Mouse (Mus musculus) liver, embryonic 11.5 days (tissue): ENCODE measurements around the gene Card6. TPM values are rescaled to one million over a fixed set of nuclear protein-coding genes. Genes with fewer than 3 reads are reported as not detected.
A peak's percentile ranks its signal among the peaks of the same experiment; 100 is the strongest.

Experiments used
- ATAC-seq: fragments of 200-750 bp; cut with Nextera tagmentation; replicated peaks from 2 replicates; pipeline ENCODE4 v1.8.0; 2017; ENCODE audit warnings: moderate number of reproducible peaks, mild to moderate bottlenecking, moderate TSS enrichment, moderate library complexity; ENCODE audit not compliant: low FRiP score
- DNase-seq: peaks from one replicate; pipeline ENCODE4 v3.0.0-alpha.2; 2017; ENCODE audit warnings: low spot score
- H3K27ac ChIP-seq: fragments of 300-500 bp; sonication (generic); 2 replicates; pipeline ENCODE4 v1.5.1; 2014; ENCODE audit warnings: mild to moderate bottlenecking, low read depth, low read length, control low read depth
- H3K27me3 ChIP-seq: fragments of 300-500 bp; sonication (generic); replicated peaks from 2 replicates; pipeline ENCODE4 v1.6.1; 2014; ENCODE audit warnings: low read length, mixed read lengths; ENCODE audit not compliant: control insufficient read depth, insufficient read depth
- H3K36me3 ChIP-seq: fragments of 300-500 bp; sonication (generic); 2 replicates; pipeline ENCODE4 v1.6.1; 2014; ENCODE audit warnings: mild to moderate bottlenecking, low read length, moderate library complexity, mixed read lengths; ENCODE audit not compliant: control insufficient read depth, insufficient read depth
- H3K4me1 ChIP-seq: fragments of 300-500 bp; sonication (generic); replicated peaks from 2 replicates; pipeline ENCODE4 v1.6.1; 2014; ENCODE audit warnings: low read length, mixed read lengths; ENCODE audit not compliant: control insufficient read depth, insufficient read depth
- H3K4me2 ChIP-seq: fragments of 300-500 bp; sonication (generic); 2 replicates; pipeline ENCODE4 v1.6.1; 2014; ENCODE audit warnings: mild to moderate bottlenecking, control low read depth, moderate library complexity
- H3K4me3 ChIP-seq: fragments of 300-500 bp; sonication (generic); 2 replicates; pipeline ENCODE4 v1.5.1; 2014; ENCODE audit warnings: low read depth, low read length, control low read depth
- H3K9ac ChIP-seq: fragments of 300-500 bp; sonication (generic); 2 replicates; pipeline ENCODE4 v1.6.1; 2014; ENCODE audit warnings: low read depth, low read length, control low read depth
- H3K9me3 ChIP-seq: fragments of 300-500 bp; sonication (generic); 2 replicates; pipeline ENCODE4 v1.6.1; 2016; ENCODE audit warnings: low read length, inconsistent platforms, mixed read lengths; ENCODE audit not compliant: control insufficient read depth
- whole genome bisulfite sequencing: fragments of 180-500 bp; shearing (Covaris S2); extraction: QIAGEN DNeasy Blood & Tissue Kit; methylation state at CpG from one replicate; pipeline ENCODE4 v1.1.7; 2014; 5-methylcytosine and 5-hydroxymethylcytosine counted together
- polyA plus RNA-seq: library from polyadenylated mRNA; unstranded; fragments of >200 nt; fragmentation: Nextera tagmentation; extraction: Ambion mirVana; gene quantifications from 2 replicates; pipeline ENCODE4 v1.2.1, GENCODE M21; 2014

The Card6 gene
- polyA plus RNA-seq, 1 experiment from 2014 or later: 1.3 TPM

DNA sequence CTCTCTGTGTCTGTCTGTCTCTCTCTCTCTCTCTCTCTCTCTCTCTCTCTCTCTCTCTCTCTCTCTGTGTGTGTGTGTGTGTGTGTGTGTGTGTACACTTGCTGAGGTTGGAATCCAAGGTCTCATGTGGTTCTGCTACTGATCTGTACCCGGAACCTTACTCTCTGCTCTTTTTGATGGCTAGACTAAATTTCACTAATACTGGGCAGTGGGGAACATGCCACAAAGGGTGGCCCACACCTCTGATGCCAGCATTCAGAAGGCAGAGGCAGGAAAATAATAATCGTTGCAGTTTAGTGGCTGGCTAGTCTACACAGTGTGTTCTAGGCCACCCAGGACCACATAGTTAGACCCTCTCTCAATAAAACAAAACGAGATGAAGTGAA is 309 bp upstream of the Card6 start:
- 64% methylated on average over 3 of the region's 3 CpGs for WGBS
- peaks cover 2% of the 10 kb centered on the region; the same call in 1 of the 2 replicates for H3K27me3 ChIP-seq
- H3K9ac ChIP-seq: no peak overlapping the region
- H3K4me3 ChIP-seq: no peak overlapping the region
- ATAC-seq: no peak
- H3K4me1 ChIP-seq: peaks cover 6% of the 10 kb centered on the region; the same call in 1 of the 2 replicates
- no peak for DNase-seq
- no peak overlapping the region for H3K27ac ChIP-seq
- no peaks in the 10 kb centered on the region for H3K9me3 ChIP-seq
- peak overlapping the region; percentile 53 for H3K4me2 ChIP-seq
- H3K36me3 ChIP-seq: no peaks in the 10 kb centered on the region

DNA sequence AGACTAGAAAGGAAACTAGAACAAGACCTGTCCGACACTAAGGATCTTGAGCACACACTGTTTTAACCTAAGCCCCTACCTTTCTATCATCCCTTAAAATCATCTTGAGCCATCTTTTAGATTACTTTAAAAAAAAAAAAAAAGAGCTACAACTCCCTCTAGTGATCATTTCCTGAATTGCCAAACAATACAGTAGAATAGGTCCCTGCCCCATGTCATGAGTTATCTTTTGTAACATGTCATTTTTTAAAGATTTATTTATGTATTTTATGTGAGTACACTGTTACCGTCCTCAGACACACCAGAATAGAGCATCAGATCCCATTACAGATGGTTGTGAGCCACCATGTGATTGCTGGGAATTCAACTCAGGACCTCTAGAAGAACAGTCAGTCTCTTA is 2.0 kb downstream of the Card6 start:
- 48% methylated on average over 2 of the region's 2 CpGs for WGBS
- DNase-seq (no peak), ATAC-seq (peak; percentile 27; the same call in 1 of the 2 replicates)
- Histone ChIP-seq H3K9ac (no peak overlapping the region), H3K27ac (no peak overlapping the region), H3K4me1 (no peaks in the 10 kb centered on the region), H3K27me3 (peaks cover 2% of the 10 kb centered on the region; the same call in 1 of the 2 replicates), H3K36me3 (no peaks in the 10 kb centered on the region), H3K4me2 (no peak overlapping the region), H3K4me3 (no peak overlapping the region), H3K9me3 (no peaks in the 10 kb centered on the region)

DNA sequence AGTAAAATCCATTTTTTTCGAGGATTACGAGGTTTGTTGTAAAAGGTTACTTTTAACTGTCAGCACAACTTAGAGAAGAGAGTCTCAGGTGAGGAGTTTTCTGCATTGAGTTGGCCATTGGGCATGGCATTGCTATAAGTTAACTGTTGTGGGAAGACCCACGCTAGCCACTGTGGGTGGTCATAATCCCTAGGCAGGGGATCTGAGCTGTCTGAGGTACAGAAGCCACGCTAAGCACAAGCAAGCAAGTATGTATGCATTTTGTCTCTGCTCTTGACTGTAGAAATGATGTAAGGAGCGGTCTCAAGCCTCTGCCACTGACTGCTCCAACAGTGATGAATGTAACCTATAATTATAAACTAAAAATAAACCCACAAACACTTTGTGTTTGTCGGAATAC is 2.4 kb downstream of the Card6 start:
- no peak for ATAC-seq
- Histone ChIP-seq H3K27ac (no peak overlapping the region), H3K9ac (no peak overlapping the region), H3K4me1 (no peaks in the 10 kb centered on the region), H3K27me3 (peaks cover 2% of the 10 kb centered on the region; the same call in 1 of the 2 replicates), H3K4me2 (no peak overlapping the region), H3K4me3 (no peak overlapping the region), H3K36me3 (no peaks in the 10 kb centered on the region), H3K9me3 (no peaks in the 10 kb centered on the region)
- WGBS: 81% methylated on average over 6 of the region's 6 CpGs
- no peak for DNase-seq

DNA sequence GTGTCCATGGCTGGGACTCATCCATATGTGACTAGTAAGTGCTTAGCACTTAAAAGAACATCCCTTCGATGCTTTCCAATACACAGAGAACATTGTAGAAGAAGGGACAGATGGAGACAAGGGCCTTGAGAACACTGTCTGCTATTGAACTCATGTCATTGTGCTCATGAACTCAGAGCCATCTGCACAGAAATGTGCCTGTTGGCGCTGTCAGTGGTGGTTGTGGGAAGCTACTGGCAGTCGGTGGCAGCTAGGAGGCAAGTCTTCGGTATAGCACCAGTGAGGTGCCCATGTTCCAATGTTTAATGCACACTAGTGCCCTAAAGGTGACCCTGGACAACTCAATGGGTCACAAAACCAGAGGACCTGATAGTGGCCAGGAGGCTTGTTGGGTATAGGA is 6.0 kb downstream of the Card6 start:
- Histone ChIP-seq H3K36me3 (no peaks in the 10 kb centered on the region), H3K4me1 (no peaks in the 10 kb centered on the region), H3K4me3 (no peak overlapping the region), H3K9ac (no peak overlapping the region), H3K4me2 (no peak overlapping the region), H3K27me3 (no peaks in the 10 kb centered on the region), H3K9me3 (no peaks in the 10 kb centered on the region), H3K27ac (no peak overlapping the region)
- 80% methylated on average over 4 of the region's 4 CpGs for WGBS
- ATAC-seq: no peak
- no peak for DNase-seq

DNA sequence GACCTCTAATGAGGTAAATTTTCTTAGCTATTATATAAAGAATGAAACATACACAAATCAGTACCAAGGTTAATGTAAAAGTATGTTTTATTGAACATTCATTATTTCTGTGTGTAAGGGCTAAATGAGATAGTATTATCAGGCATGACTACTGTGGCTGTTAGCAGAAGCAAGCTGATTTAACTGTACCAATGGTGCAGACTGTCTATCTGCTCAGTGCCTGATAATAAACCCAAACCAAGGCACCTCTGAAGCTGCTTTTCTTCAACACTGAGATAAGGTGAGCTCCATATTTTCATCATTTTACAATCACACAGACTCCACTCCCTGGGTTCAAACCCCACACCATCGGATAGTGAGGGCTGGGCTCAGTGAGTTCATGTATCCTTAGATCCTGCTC is 11.0 kb downstream of the Card6 start:
- H3K4me3 ChIP-seq: no peak overlapping the region
- H3K27ac ChIP-seq: no peak overlapping the region
- no peaks in the 10 kb centered on the region for H3K9me3 ChIP-seq
- H3K9ac ChIP-seq: no peak overlapping the region
- H3K4me2 ChIP-seq: no peak overlapping the region
- no peaks in the 10 kb centered on the region for H3K27me3 ChIP-seq
- H3K36me3 ChIP-seq: no peaks in the 10 kb centered on the region
- no peaks in the 10 kb centered on the region for H3K4me1 ChIP-seq
- ATAC-seq (peak; percentile 93), DNase-seq (no peak)
- 57% methylated on average over 1 of the region's 1 CpGs for WGBS

DNA sequence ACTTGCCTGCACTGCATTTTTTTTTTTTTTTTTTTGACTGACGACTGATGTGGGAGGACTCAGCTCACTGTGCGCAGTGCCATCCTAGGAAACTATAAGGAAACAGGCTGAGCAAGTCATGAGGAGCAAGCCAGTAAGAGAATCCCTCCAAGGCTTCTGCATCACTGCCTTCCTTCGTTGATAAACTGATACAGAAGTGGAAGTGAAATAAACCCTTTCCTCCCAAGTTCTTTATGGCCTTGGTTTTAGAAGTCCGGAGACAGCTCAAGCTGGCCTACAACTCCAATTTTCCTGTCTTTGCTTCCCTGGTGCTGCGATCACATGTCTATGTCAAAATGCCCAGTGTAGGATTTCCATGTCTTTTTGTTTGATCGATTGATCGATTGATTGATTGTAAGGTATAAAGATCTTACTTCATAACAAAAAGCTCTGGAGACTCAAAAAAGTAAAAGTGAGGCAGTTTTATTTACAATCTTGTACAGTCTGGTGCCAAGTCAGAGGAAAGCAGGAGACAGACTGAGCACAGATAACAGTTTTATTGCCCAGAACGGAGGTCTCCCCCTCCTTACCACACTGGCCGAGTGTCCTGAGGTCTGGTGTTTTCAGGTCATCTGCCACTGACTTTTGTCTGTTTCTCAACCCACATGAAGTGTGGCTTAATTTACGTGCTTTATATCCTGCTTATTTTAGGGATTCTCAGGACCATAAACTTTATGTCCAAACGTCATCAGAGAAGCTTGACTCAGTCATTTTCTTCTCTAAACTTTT is 12.6 kb downstream of the Card6 start:
- no peaks in the 10 kb centered on the region for H3K27me3 ChIP-seq
- no peak overlapping the region for H3K4me3 ChIP-seq
- H3K9ac ChIP-seq: no peak overlapping the region
- 75% methylated on average over 11 of the region's 11 CpGs for WGBS
- H3K4me2 ChIP-seq: no peak overlapping the region
- DNase-seq: no peak
- H3K27ac ChIP-seq: no peak overlapping the region
- ATAC-seq: no peak
- H3K4me1 ChIP-seq: no peaks in the 10 kb centered on the region
- no peaks in the 10 kb centered on the region for H3K36me3 ChIP-seq
- H3K9me3 ChIP-seq: no peaks in the 10 kb centered on the region

DNA sequence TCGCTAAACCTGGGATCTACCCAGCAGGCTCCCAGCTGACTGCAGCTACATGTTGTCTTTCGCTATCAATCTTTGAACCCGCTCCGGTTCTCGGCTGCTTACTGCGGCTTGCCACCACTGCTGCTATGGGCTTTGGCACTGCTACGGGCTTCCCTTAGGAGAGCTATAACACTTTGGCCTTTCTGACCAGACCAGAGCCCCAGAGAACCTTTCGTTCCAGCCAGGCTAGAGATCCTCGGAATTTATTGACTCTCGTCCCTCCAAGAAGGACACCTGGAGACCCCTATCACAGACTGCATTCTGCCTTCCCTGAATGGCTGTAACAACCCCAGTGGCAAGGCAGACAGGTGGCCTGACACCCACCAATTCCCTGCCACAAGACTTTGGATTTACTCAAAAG is 18.2 kb downstream of the Card6 start:
- Histone ChIP-seq H3K27ac (no peak overlapping the region), H3K36me3 (no peaks in the 10 kb centered on the region), H3K9me3 (no peaks in the 10 kb centered on the region), H3K4me2 (no peak overlapping the region), H3K4me1 (no peaks in the 10 kb centered on the region), H3K9ac (no peak overlapping the region), H3K4me3 (no peak overlapping the region), H3K27me3 (no peaks in the 10 kb centered on the region)
- DNase-seq: no peak
- ATAC-seq: no peak
- WGBS: 88% methylated on average over 10 of the region's 10 CpGs

DNA sequence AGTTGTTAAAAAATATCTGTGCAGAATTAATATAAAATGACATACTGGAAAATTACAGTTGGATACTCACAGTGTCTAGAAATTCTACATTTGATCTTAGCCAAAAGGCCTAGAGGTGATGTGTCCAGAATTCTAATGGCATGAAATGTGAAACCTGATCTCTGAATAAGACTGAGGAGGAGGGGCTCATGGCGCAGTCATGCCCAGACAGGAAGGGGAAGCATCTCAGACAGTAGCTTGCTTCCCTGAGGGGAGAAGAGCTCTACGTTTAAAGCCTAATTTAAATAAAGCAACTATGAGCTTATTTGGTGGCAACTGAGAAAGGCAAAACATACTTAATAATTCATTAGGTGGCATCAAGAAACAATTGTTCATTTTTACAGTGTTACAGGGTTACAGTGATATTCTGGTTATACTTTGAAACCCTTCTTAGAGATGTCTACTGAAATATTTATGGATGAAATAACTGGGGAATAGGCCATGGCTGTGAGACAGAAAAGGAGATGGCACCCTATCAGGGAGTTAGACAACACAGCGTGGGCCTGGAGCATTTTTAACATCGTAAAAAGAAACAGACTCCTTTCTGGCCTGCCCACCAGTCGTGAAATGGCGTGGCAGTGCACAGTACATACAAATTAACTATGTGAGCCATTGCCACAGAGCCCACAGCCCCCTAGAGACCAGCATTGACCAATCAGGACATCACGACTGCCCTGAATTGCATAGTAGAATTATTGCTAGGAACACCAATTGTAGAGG is 19.3 kb downstream of the Card6 start:
- Histone ChIP-seq H3K4me3 (no peak overlapping the region), H3K4me2 (no peak overlapping the region), H3K36me3 (no peaks in the 10 kb centered on the region), H3K27ac (no peak overlapping the region), H3K4me1 (no peaks in the 10 kb centered on the region), H3K27me3 (no peaks in the 10 kb centered on the region), H3K9me3 (no peaks in the 10 kb centered on the region), H3K9ac (no peak overlapping the region)
- WGBS: 69% methylated on average over 7 of the region's 7 CpGs
- ATAC-seq (no peak), DNase-seq (no peak)

DNA sequence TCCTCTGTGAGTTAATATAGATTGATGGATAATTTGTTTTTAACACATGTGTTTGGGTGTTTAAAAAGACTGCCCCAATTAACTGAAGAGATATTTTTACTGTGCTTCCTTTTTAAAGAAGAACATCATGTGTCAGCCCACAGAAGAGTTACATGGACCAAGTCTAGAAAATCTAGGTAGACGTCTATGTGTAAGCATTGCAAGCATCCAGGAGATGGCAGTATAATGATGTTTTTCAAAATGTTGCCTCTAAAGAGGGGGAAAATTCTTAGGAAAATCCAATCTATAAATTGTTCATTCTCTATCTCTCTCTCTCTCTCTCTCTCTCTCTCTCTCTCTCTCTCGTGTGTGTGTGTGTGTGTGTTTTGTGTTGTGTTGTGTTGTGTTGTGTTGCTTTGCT is 22.2 kb downstream of the Card6 start:
- Histone ChIP-seq H3K4me1 (no peaks in the 10 kb centered on the region), H3K4me2 (no peak overlapping the region), H3K36me3 (no peaks in the 10 kb centered on the region), H3K27me3 (no peaks in the 10 kb centered on the region), H3K27ac (no peak overlapping the region), H3K9me3 (no peaks in the 10 kb centered on the region), H3K4me3 (no peak overlapping the region), H3K9ac (no peak overlapping the region)
- 13% methylated on average over 2 of the region's 2 CpGs for WGBS
- no peak for DNase-seq
- no peak for ATAC-seq
